Mouse (Mus musculus) neural tube, embryonic 14.5 days (tissue): ENCODE measurements around the gene Faim. TPM values are rescaled to one million over a fixed set of nuclear protein-coding genes. Genes with fewer than 3 reads are reported as not detected.

ENCODE experiments used
- ATAC-seq: fragments of 200-750 bp; cut with Nextera tagmentation; 2 replicates; pipeline ENCODE4 v1.8.0; 2017; ENCODE audit warnings: low read depth, mild to moderate bottlenecking, moderate TSS enrichment, moderate library complexity
- H3K27ac ChIP-seq: fragments of 300-500 bp; sonication (generic); 2 replicates; pipeline ENCODE4 v1.5.1; 2014; ENCODE audit warnings: low read depth, mild to moderate bottlenecking, control low read depth, low read length, moderate library complexity, mixed read lengths
- H3K27me3 ChIP-seq: fragments of 300-500 bp; sonication (generic); 2 replicates; pipeline ENCODE4 v1.6.1; 2014; ENCODE audit warnings: low read length; ENCODE audit not compliant: control insufficient read depth, insufficient read depth
- H3K36me3 ChIP-seq: fragments of 300-500 bp; sonication (generic); 2 replicates; pipeline ENCODE4 v1.6.1; 2014; ENCODE audit warnings: low read length, mixed read lengths; ENCODE audit not compliant: control insufficient read depth, insufficient read depth
- H3K4me1 ChIP-seq: fragments of 300-500 bp; sonication (generic); 2 replicates; pipeline ENCODE4 v1.6.1; 2014; ENCODE audit warnings: low read length; ENCODE audit not compliant: control insufficient read depth, insufficient read depth
- H3K4me2 ChIP-seq: fragments of 300-500 bp; sonication (generic); 2 replicates; pipeline ENCODE4 v1.6.1; 2014; ENCODE audit warnings: mild to moderate bottlenecking, low read depth, low read length, control low read depth
- H3K4me3 ChIP-seq: fragments of 300-500 bp; sonication (generic); 2 replicates; pipeline ENCODE4 v1.5.1; 2014; ENCODE audit warnings: low read depth, low read length, control low read depth, mixed read lengths
- H3K9ac ChIP-seq: fragments of 300-500 bp; sonication (generic); replicated peaks from 2 replicates; pipeline ENCODE4 v1.6.1; 2014; ENCODE audit warnings: low read depth, mild to moderate bottlenecking, control low read depth, low read length, mixed read lengths
- H3K9me3 ChIP-seq: fragments of 300-500 bp; sonication (generic); 2 replicates; pipeline ENCODE4 v1.6.1; 2016; ENCODE audit warnings: low read length; ENCODE audit not compliant: control insufficient read depth
- WGBS: fragments of 180-500 bp; shearing (Covaris S2); extraction: QIAGEN DNeasy Blood & Tissue Kit; methylation state at CpG from one replicate; pipeline ENCODE4 v1.1.7; 2014; 5-methylcytosine and 5-hydroxymethylcytosine counted together
- polyA plus RNA-seq: library from polyadenylated mRNA; unstranded; fragments of >200 nt; fragmentation: Nextera tagmentation; extraction: Ambion mirVana; gene quantifications from 2 replicates; pipeline ENCODE4 v1.2.1, GENCODE M21; 2014

Faim gene
- polyA plus RNA-seq, 1 experiment from 2014 or later, result 119 TPM

DNA sequence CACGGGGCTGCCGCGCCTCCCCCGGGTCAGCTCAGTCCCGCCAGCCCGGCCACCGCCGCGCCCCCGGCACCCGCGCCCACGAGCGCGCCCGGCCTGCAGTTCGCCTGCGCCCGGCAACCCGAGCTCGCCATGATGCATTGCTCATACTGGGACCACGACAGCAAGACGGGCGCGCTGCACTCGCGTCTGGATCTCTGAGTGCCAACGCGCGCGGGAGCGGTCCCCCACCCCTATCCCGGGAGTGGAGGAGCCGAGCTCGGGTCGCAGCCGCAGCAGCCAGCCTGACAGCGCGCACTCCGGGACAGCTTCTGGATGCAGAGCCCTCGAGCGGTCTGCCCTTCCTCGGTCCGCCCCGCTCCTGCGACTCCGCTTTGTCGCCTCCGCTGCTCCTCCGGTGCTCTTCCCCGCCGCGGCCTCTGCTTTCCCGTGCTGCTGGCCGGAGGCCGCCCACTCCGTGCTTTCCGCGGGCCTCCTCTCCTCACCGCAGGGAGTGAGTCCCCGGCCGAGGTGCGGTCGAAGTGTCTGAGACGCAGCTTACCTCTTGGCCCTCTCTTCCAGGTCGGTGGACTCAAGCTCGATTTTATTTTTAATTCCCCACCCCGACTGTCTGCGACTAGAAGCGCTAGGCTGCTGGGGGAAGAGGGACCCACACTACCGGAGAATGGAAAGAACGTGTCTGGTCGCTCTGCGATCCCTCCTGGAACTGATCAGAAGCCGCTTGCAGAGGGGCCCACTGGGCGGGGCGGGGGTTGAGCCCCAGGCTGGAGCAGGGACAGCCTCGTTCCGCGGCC lies 29.4 kb upstream of the Faim start:
- no peak for ATAC-seq
- WGBS, result under 1% methylated on average over 76 of the region's 80 CpGs
- no peak overlapping the region for H3K27ac ChIP-seq
- H3K4me2 ChIP-seq, result peak overlapping the region; percentile 43
- peak overlapping the region; percentile 34 for H3K9ac ChIP-seq
- H3K27me3 ChIP-seq, result peaks cover 65% of the 10 kb centered on the region
- peaks cover 17% of the 10 kb centered on the region for H3K4me1 ChIP-seq
- H3K9me3 ChIP-seq, result no peaks in the 10 kb centered on the region
- H3K36me3 ChIP-seq, result no peaks in the 10 kb centered on the region
- H3K4me3 ChIP-seq, result peak overlapping the region; percentile 29

DNA sequence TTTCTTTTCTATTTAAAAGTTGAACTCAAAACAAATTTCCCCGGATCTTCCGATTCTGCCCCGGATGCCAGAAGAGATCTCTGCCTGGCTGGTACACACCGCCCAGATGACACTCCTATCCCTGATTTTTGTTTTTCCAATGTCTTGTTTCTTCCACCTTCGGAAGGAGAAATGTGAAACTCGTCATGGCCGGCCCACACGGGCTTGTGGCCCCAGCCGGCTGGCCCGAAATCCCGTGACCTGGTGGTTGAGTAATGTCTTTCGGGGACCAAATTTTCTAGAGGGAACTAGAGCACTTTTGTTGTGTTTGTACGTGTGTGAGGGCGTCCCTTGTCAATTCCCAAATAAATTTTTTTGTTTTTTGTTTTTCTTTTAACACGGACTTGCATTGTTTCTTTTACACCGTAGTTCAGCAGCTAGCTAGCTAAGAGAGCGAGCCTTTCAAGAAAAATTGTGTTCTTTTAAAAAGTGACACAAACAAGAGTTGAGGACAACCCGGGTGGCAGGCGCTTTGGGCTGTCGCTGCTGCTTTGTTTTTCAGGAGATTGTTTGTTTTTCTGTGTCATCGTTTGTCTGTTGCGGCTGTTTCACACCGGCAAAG lies 28.3 kb upstream of the Faim start:
- no peak overlapping the region for H3K9ac ChIP-seq
- peaks cover 17% of the 10 kb centered on the region for H3K4me1 ChIP-seq
- peaks cover 72% of the 10 kb centered on the region for H3K27me3 ChIP-seq
- no peak overlapping the region for H3K27ac ChIP-seq
- peak overlapping the region; percentile 11; the same call in 1 of the 2 replicates for H3K4me3 ChIP-seq
- H3K36me3 ChIP-seq, result no peaks in the 10 kb centered on the region
- no peak overlapping the region for H3K4me2 ChIP-seq
- WGBS, result under 1% methylated on average over 23 of the region's 23 CpGs
- ATAC-seq, result no peak
- no peaks in the 10 kb centered on the region for H3K9me3 ChIP-seq

DNA sequence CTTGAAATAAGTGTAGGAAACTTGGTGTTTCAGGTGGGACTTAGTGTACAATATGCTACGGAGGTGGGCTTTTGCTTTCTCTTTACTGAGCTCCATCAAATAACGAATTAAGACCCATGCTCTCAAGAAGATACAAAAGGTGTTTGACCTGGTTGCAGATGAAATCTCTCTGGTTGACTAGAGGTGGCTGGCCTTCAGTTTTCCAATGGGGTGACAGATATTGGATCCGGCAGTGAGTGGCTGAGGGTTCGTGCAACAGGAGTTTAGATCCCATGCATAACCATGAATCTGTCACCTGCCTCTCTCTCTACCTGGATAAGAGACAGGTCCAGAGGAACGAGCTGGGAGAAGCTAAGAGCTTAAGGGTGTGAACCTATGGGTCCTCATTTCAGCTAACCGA lies 27.5 kb upstream of the Faim start:
- ATAC-seq, result no peak
- H3K4me3 ChIP-seq, result no peak overlapping the region
- no peaks in the 10 kb centered on the region for H3K36me3 ChIP-seq
- H3K27ac ChIP-seq, result no peak overlapping the region
- H3K27me3 ChIP-seq, result peaks cover 73% of the 10 kb centered on the region
- H3K9ac ChIP-seq, result no peak overlapping the region
- peaks cover 17% of the 10 kb centered on the region for H3K4me1 ChIP-seq
- no peak overlapping the region for H3K4me2 ChIP-seq
- WGBS, result 2% methylated on average over 6 of the region's 6 CpGs
- no peaks in the 10 kb centered on the region for H3K9me3 ChIP-seq

- no peak overlapping the region for H3K27ac ChIP-seq
- no peaks in the 10 kb centered on the region for H3K36me3 ChIP-seq
- H3K27me3 ChIP-seq, result peaks cover 72% of the 10 kb centered on the region
- H3K4me3 ChIP-seq, result no peak overlapping the region
- no peak overlapping the region for H3K4me2 ChIP-seq
- no peaks in the 10 kb centered on the region for H3K9me3 ChIP-seq
- WGBS, result 23% methylated on average over 3 of the region's 3 CpGs
- no peak for ATAC-seq
- H3K4me1 ChIP-seq, result peaks cover 15% of the 10 kb centered on the region
- H3K9ac ChIP-seq, result no peak overlapping the region
Observed at GRCm38 (mm10) chr9:98959851-98960250, 26.3 kb upstream of the Faim start.

DNA sequence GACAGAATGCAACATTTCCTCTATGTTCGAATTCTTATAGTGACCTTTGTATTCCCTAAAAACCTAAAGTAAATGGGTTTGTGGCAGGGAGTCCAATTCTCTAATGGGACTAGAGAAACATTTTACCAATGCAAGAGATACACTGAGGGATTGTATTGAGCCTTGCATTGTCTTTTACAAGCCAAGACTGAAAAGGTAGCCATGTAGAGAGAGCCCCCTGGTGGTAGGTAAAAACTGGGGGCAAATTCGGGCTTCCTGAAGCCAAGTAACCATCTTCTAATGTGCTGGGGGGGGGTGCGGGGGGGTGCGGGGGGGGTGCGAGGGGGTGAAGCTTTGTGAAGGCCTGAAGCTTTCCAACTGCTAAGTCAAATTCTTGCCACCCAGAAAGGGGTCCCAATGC lies 25.8 kb upstream of the Faim start:
- Histone ChIP-seq H3K4me3 (no peak overlapping the region), H3K9me3 (no peaks in the 10 kb centered on the region), H3K27ac (no peak overlapping the region), H3K4me2 (no peak overlapping the region), H3K4me1 (peaks cover 15% of the 10 kb centered on the region), H3K27me3 (peaks cover 74% of the 10 kb centered on the region), H3K36me3 (no peaks in the 10 kb centered on the region), H3K9ac (no peak overlapping the region)
- no peak for ATAC-seq
- WGBS, result 14% methylated on average over 5 of the region's 5 CpGs

DNA sequence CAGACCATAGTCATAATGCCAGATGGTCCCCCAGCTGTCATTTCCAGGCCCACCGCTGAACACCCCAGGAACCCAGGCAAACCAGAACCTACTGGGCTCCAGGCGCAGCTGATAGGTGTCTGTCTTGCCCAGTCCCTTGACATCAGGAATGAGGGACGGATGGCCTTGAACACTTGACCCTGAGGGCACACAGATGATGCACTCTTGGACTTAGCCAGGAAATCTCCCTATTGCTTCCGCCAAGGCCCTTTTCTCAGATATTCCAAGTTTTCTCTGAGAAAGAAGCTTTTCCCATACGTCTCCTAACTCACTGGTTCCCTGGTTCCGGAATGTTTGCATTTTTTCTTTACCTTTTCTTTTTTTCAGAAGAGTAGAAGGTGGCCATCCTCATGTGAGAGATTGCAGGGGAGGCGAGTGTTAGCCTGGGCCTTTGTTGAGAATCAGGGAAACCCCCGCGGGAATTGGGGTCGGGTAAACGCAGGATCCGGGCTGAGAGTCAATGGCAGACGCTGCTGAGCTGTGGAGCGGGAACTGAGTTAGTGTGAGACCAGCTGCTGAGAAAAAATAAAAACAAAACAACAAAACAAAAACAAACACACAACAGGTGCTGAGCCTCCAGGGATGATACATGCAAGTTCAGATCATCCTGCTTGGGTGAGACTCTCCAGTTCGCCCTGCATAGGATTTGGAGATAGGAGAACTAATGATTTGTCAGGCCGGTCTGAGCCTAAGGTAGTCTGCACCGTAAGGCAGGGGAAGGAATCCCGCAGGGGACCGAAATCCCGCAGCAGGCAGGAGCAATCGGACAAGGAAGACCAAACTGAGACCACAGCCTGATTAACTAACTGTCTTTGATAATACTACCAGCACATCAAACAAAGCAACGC lies 24.3 kb upstream of the Faim start:
- no peak overlapping the region for H3K27ac ChIP-seq
- no peaks in the 10 kb centered on the region for H3K9me3 ChIP-seq
- no peak overlapping the region for H3K9ac ChIP-seq
- peaks cover under 1% of the 10 kb centered on the region; the same call in 1 of the 2 replicates for H3K4me1 ChIP-seq
- no peak for ATAC-seq
- WGBS, result 5% methylated on average over 22 of the region's 22 CpGs
- H3K36me3 ChIP-seq, result no peaks in the 10 kb centered on the region
- peaks cover 72% of the 10 kb centered on the region for H3K27me3 ChIP-seq
- no peak overlapping the region for H3K4me3 ChIP-seq
- H3K4me2 ChIP-seq, result no peak overlapping the region

DNA sequence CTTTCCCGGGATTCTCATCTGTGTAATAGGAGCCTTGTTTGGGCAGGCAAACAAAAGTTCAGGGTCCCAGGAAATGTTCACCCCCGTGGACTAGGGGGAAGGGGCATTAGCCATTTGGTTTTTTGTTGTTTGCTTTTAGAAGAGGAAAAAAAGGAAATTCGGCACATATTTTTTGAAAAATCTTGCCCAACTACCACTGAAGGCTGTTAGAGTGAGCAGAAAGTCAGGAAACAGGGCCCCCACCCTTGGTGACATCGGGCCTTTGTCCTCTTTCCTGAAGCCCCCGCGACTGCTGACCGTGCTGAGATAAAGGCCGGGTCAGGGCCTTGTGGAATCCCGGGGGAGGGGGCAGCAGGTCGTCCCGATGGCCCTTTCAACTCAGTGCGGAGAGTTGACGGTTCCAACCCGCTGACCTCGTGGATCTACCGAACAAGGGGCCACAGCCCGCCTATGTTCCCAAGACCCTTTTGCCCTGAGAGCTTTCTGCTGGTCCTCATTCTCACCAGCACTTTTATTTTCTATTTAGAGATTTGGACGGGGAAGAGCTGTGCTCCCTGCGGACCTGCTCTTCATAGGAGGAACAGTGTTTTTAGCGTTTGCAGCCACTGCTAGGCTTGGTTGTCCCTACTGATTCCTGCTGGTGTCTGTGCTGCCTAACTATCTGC lies 23.6 kb upstream of the Faim start:
- Histone ChIP-seq H3K27ac (no peak overlapping the region), H3K9me3 (no peaks in the 10 kb centered on the region), H3K36me3 (no peaks in the 10 kb centered on the region), H3K4me2 (no peak overlapping the region), H3K4me3 (no peak overlapping the region), H3K4me1 (no peaks in the 10 kb centered on the region), H3K27me3 (peaks cover 75% of the 10 kb centered on the region), H3K9ac (no peak overlapping the region)
- no peak for ATAC-seq
- 0% methylated on average over 20 of the region's 20 CpGs for WGBS

DNA sequence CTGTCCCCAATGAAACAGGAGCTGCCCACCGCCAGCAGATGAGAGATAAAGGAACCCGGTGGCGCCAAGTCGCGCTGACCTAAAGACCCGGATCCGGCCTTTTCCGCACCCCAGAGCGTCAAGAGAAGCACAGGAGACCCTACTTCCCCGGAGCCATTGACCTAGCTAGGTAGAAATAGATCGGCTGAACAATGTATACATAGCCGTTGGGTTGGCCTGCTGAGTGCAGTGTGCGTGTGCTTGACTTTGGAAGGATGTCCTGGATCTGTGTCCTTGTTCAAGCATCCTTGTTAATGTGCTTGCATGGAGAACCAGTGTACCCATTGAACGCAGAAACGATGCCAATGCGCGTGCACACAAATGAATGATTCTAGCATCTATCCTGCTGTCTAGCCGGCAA lies 22.5 kb upstream of the Faim start:
- no peak overlapping the region for H3K4me3 ChIP-seq
- H3K9me3 ChIP-seq, result no peaks in the 10 kb centered on the region
- no peaks in the 10 kb centered on the region for H3K36me3 ChIP-seq
- H3K9ac ChIP-seq, result no peak overlapping the region
- no peak overlapping the region for H3K27ac ChIP-seq
- H3K4me2 ChIP-seq, result no peak overlapping the region
- H3K4me1 ChIP-seq, result no peaks in the 10 kb centered on the region
- peaks cover 71% of the 10 kb centered on the region for H3K27me3 ChIP-seq
- WGBS, result 4% methylated on average over 18 of the region's 18 CpGs
- ATAC-seq, result no peak
